Mouse (Mus musculus) heart, adult 2 months (tissue): ENCODE measurements at regions not wholly inside any gene's neighbourhood (a gene's known extent, or its start where the extent isn't known, plus 50 kb on each side); places are given as distances from the start of the nearest gene placed in this dataset.

ENCODE experiments used
- CTCF ChIP-seq: fragments of 200-600 bp; IDR thresholded peaks from 2 replicates; pipeline ENCODE4 v1.8.1; 2022; ENCODE audit warnings: antibody characterized with exemption, mild to moderate bottlenecking, moderate library complexity
- EP300 ChIP-seq: fragments of 200-500 bp; IDR thresholded peaks from 2 replicates; pipeline ENCODE4 v1.6.1; 2011; ENCODE audit warnings: low read depth, low read length, control low read depth; ENCODE audit not compliant: insufficient read depth
- POLR2A ChIP-seq: fragments of 200-500 bp; IDR thresholded peaks from 2 replicates; pipeline ENCODE4 v1.6.1; 2011; ENCODE audit warnings: mild to moderate bottlenecking, low read depth, low read length, control low read depth; ENCODE audit not compliant: insufficient read depth

GRCm38 (mm10) chr10:126071714-126072057 lies 105.7 kb downstream of the Lrig3 start:
- TF ChIP-seq POLR2A: no peak
- TF ChIP-seq CTCF: no peak
- no peak for TF ChIP-seq EP300
